Mouse (Mus musculus): ENCODE measurements at regions not wholly inside any gene's neighbourhood (a gene's known extent, or its start where the extent isn't known, plus 50 kb on each side); places are given as distances from the start of the nearest gene placed in this dataset.
"Not testable (repeated sequence)": the region's sequence is repeated elsewhere in the genome, so short reads cannot be mapped to it uniquely, and the experiment has no call there.

GRCm38 (mm10) chr13:26457487-26458253 lies 312.3 kb downstream of the Hdgfl1 start:
- no peak for DNase-seq (ENCODE audit: low spot score in 2 of 2)

GRCm38 (mm10) chr13:26426639-26427038 lies 343.3 kb downstream of the Hdgfl1 start:
- no peak for DNase-seq (ENCODE audit: low spot score in 2 of 2)

GRCm38 (mm10) chr13:26424513-26424912 lies 345.5 kb downstream of the Hdgfl1 start:
- DNase-seq (ENCODE audit: low spot score in 2 of 2): no peak

GRCm38 (mm10) chr13:26405757-26406156 lies 364.2 kb downstream of the Hdgfl1 start:
- DNase-seq (ENCODE audit: low spot score in 2 of 2): no peak

GRCm38 (mm10) chr13:26404707-26405106 lies 365.3 kb downstream of the Hdgfl1 start:
- DNase-seq (ENCODE audit: low spot score in 2 of 2): no peak

- DNase-seq (ENCODE audit: low spot score in 2 of 2): no peak
Measured at GRCm38 (mm10) chr13:26387861-26388621, 381.9 kb downstream of the Hdgfl1 start.

- DNase-seq (ENCODE audit: low spot score in 2 of 2): no peak
Measured at GRCm38 (mm10) chr13:26382631-26383030, 387.3 kb downstream of the Hdgfl1 start.

- DNase-seq (ENCODE audit: low spot score in 2 of 2): no peak
Measured at GRCm38 (mm10) chr13:26382154-26382553, 387.8 kb downstream of the Hdgfl1 start.

- no peak for DNase-seq (ENCODE audit: low spot score in 2 of 2)
Measured at GRCm38 (mm10) chr13:26375546-26375945, 394.4 kb downstream of the Hdgfl1 start.

GRCm38 (mm10) chr13:26365911-26366310 lies 404.1 kb downstream of the Hdgfl1 start:
- not testable (repeated sequence) for DNase-seq (ENCODE audit: low spot score in 2 of 2)

- DNase-seq (ENCODE audit: low spot score in 2 of 2): no peak
Measured at GRCm38 (mm10) chr13:26356341-26356740, 413.6 kb downstream of the Hdgfl1 start.

GRCm38 (mm10) chr13:26354421-26354820 lies 415.5 kb downstream of the Hdgfl1 start:
- no peak for DNase-seq (ENCODE audit: low spot score in 2 of 2)

GRCm38 (mm10) chr13:26350510-26350909 lies 419.5 kb downstream of the Hdgfl1 start:
- no peak for DNase-seq (ENCODE audit: low spot score in 2 of 2)

- no peak for DNase-seq (ENCODE audit: low spot score in 2 of 2)
Measured at GRCm38 (mm10) chr13:26338795-26339194, 431.2 kb downstream of the Hdgfl1 start.

GRCm38 (mm10) chr13:26325066-26325465 lies 444.9 kb downstream of the Hdgfl1 start:
- no peak for DNase-seq (ENCODE audit: low spot score in 2 of 2)

GRCm38 (mm10) chr13:26324633-26325032 lies 445.3 kb downstream of the Hdgfl1 start:
- no peak for DNase-seq (ENCODE audit: low spot score in 2 of 2)

- DNase-seq (ENCODE audit: low spot score in 2 of 2): no peak
Measured at GRCm38 (mm10) chr13:26318557-26318956, 451.4 kb downstream of the Hdgfl1 start.

GRCm38 (mm10) chr13:26312246-26313010 lies 457.5 kb downstream of the Hdgfl1 start:
- no peak for DNase-seq (ENCODE audit: low spot score in 2 of 2)

GRCm38 (mm10) chr13:26284073-26284444 lies 485.9 kb downstream of the Hdgfl1 start:
- DNase-seq (ENCODE audit: low spot score in 2 of 2): no peak

GRCm38 (mm10) chr13:26283397-26284072 lies 486.4 kb downstream of the Hdgfl1 start:
- DNase-seq (ENCODE audit: low spot score in 2 of 2): no peak

GRCm38 (mm10) chr13:26282291-26282690 lies 487.7 kb downstream of the Hdgfl1 start:
- no peak for DNase-seq (ENCODE audit: low spot score in 2 of 2)

- no peak for DNase-seq (ENCODE audit: low spot score in 2 of 2)
Measured at GRCm38 (mm10) chr13:26272850-26273249, 497.1 kb downstream of the Hdgfl1 start.

Data from urinary bladder, postnatal 4 days (tissue).